Mouse (Mus musculus): ENCODE data around the gene Aif1. TPM values are rescaled to one million over a fixed set of nuclear protein-coding genes. Genes with fewer than 3 reads are reported as not detected.

Gene Aif1
- polyA plus RNA-seq, 1 experiment, result 2.1 TPM

GRCm38 (mm10) chr17:35166352-35167035, 9.4 kb downstream of the Aif1 start:
- H3K27me3 ChIP-seq (ENCODE audit: control insufficient read depth, insufficient read depth, low read length, poor library complexity, severe bottlenecking), result no peaks in the 10 kb centered on the region
- H3K36me3 ChIP-seq (ENCODE audit: control insufficient read depth, insufficient read depth, low read length, poor library complexity, severe bottlenecking), result peaks cover 12% of the 10 kb centered on the region
- H3K4me1 ChIP-seq (ENCODE audit: control insufficient read depth, insufficient read depth, low read length), result no peaks in the 10 kb centered on the region
- H3K9me3 ChIP-seq (replicated peaks; ENCODE audit: control insufficient read depth, insufficient read depth, low read length, poor library complexity, severe bottlenecking), result no peaks in the 10 kb centered on the region
- H3K4me3 ChIP-seq (ENCODE audit: low read depth, low read length), result no peak overlapping the region
- H3K9ac ChIP-seq (ENCODE audit: low read depth, poor library complexity, severe bottlenecking), result no peak overlapping the region
- H3K27ac ChIP-seq (ENCODE audit: insufficient read depth, low read length), result no peak overlapping the region
- peak; percentile 43 for TF ChIP-seq CTCF (IDR thresholded peaks at IDR 0.05; ENCODE audit: low read depth, low read length)
- no peak for TF ChIP-seq EP300 (IDR thresholded peaks at IDR 0.05; ENCODE audit: insufficient read depth, low read depth, low read length)

DNA sequence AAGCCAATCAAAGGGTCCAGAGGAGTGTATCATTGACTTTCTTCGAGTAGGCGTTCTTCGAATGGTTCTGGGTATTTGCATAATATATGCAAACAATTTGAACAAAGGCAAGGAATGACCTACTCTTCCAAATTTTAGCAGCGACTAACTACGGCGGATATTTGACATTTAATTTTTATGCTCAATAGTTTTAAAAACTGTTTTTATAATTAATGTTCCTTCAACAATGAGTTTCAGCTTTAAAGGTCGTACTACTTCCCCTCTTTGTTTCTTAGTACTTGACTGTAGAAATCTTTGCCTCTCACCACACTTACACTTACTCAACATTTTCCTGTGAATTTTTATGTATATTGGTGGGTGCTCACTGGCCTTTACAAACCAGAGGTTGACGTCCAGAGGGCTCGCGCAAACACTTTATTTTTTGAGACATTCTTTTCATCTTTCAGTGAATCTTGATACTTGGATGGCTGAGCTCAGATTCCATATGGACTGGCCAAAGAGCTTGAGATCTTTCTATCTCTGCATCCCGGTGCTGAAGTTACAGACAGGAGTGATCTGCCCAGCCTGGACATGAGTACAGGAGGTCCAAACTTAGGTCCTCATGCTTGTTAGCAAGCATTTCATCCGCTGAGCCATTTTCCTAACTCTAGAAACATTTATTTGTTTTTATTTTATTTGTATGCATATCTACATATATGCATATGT, 10.3 kb downstream of the Aif1 start:
- peak overlapping the region; percentile 60 for H3K9ac ChIP-seq (ENCODE audit: low read depth, poor library complexity, severe bottlenecking)
- H3K27me3 ChIP-seq (ENCODE audit: control insufficient read depth, insufficient read depth, low read length, poor library complexity, severe bottlenecking), result no peaks in the 10 kb centered on the region
- TF ChIP-seq CTCF (IDR thresholded peaks at IDR 0.05; ENCODE audit: low read depth, low read length), result no peak
- no peak for TF ChIP-seq POLR2A (IDR thresholded peaks at IDR 0.05; ENCODE audit: insufficient read depth, low read length)
- no peak for TF ChIP-seq EP300 (IDR thresholded peaks at IDR 0.05; ENCODE audit: insufficient read depth, low read depth, low read length)

DNA sequence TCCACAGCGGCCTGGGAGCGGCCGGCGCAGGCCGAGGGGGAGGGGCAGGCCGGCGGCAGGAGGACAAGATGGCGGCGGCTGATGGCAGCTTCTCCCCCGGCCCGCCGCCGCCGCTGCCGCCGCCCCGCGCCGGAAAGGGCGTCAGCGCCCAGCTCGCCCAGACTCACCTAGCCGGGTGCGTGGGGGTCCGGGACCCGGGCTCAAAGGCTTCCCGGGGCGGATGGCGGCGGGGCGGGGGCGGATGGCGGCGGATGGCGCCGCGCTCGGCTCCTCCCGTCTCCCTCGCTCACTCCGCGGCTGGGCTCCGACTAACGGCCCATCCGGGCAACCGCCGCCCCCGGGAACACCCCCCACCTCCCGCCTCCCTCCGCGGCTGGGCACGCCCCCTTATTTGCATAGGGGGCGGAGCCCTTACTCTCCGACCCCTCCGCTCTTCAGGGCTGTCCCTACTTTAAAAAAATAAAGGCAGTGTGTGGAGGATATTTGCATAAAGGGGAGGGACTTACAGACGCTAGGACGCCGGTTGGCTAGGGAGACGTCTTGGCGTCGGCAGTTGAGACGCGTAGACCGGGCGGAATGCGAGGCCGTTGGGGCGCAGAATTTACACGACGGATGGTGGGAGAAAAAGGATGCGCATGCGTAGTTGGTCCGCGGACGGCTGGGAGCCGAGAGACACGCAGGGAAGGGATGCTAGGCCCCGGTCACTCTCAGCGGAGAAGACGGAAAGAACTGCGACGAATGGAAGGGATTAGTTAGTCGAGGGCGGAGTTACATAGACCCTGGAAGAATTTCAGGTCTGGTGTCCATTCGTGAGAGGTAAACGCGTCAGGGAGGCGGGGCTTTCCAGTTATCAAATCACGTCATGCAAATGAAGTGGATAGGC, 11.1 kb downstream of the Aif1 start, which contains the start of gene Prrc2a:
Gene Prrc2a (minus strand): TSS at position 330 of the 883 bp plus-strand sequence.
- H3K36me3 ChIP-seq (ENCODE audit: control insufficient read depth, insufficient read depth, low read length, poor library complexity, severe bottlenecking), result peaks cover 29% of the 10 kb centered on the region
- H3K27ac ChIP-seq (ENCODE audit: insufficient read depth, low read length), result peak within 1 kb of the TSS; percentile 94
- H3K9ac ChIP-seq (ENCODE audit: low read depth, poor library complexity, severe bottlenecking), result peak within 1 kb of the TSS; percentile 98
- TF ChIP-seq POLR2A (IDR thresholded peaks at IDR 0.05; ENCODE audit: insufficient read depth, low read length) (peak; percentile 79), CTCF (IDR thresholded peaks at IDR 0.05; ENCODE audit: low read depth, low read length) (no peak), EP300 (IDR thresholded peaks at IDR 0.05; ENCODE audit: insufficient read depth, low read depth, low read length) (0 out of 2 replicates have a peak, but pooled peaks have one; percentile 62)
- H3K27me3 ChIP-seq (ENCODE audit: control insufficient read depth, insufficient read depth, low read length, poor library complexity, severe bottlenecking), result no peaks in the 10 kb centered on the region
- no peaks in the 10 kb centered on the region for H3K4me1 ChIP-seq (ENCODE audit: control insufficient read depth, insufficient read depth, low read length)
- H3K9me3 ChIP-seq (replicated peaks; ENCODE audit: control insufficient read depth, insufficient read depth, low read length, poor library complexity, severe bottlenecking), result no peaks in the 10 kb centered on the region
- peak within 1 kb of the TSS; percentile 100 for H3K4me3 ChIP-seq (ENCODE audit: low read depth, low read length)

More for the DNA sequence above, 10.3 kb downstream of the Aif1 start:
- peaks cover 21% of the 10 kb centered on the region for H3K36me3 ChIP-seq (ENCODE audit: control insufficient read depth, insufficient read depth, low read length, poor library complexity, severe bottlenecking)
- peak overlapping the region; percentile 85 for H3K4me3 ChIP-seq (ENCODE audit: low read depth, low read length)
- no peaks in the 10 kb centered on the region for H3K4me1 ChIP-seq (ENCODE audit: control insufficient read depth, insufficient read depth, low read length)
- no peaks in the 10 kb centered on the region for H3K9me3 ChIP-seq (replicated peaks; ENCODE audit: control insufficient read depth, insufficient read depth, low read length, poor library complexity, severe bottlenecking)
- peak overlapping the region; percentile 94 for H3K27ac ChIP-seq (ENCODE audit: insufficient read depth, low read length)

GRCm38 (mm10) chr17:35164218-35164567, 11.7 kb downstream of the Aif1 start:
- peaks cover 35% of the 10 kb centered on the region for H3K36me3 ChIP-seq (ENCODE audit: control insufficient read depth, insufficient read depth, low read length, poor library complexity, severe bottlenecking)
- no peaks in the 10 kb centered on the region for H3K9me3 ChIP-seq (replicated peaks; ENCODE audit: control insufficient read depth, insufficient read depth, low read length, poor library complexity, severe bottlenecking)
- peak overlapping the region; percentile 24 for H3K27ac ChIP-seq (ENCODE audit: insufficient read depth, low read length)
- no peaks in the 10 kb centered on the region for H3K4me1 ChIP-seq (ENCODE audit: control insufficient read depth, insufficient read depth, low read length)
- peak overlapping the region; percentile 98 for H3K9ac ChIP-seq (ENCODE audit: low read depth, poor library complexity, severe bottlenecking)
- TF ChIP-seq CTCF (IDR thresholded peaks at IDR 0.05; ENCODE audit: low read depth, low read length) (no peak), EP300 (IDR thresholded peaks at IDR 0.05; ENCODE audit: insufficient read depth, low read depth, low read length) (no peak), POLR2A (IDR thresholded peaks at IDR 0.05; ENCODE audit: insufficient read depth, low read length) (no peak)
- no peaks in the 10 kb centered on the region for H3K27me3 ChIP-seq (ENCODE audit: control insufficient read depth, insufficient read depth, low read length, poor library complexity, severe bottlenecking)
- H3K4me3 ChIP-seq (ENCODE audit: low read depth, low read length), result peak overlapping the region; percentile 100

- Histone ChIP-seq H3K36me3 (ENCODE audit: control insufficient read depth, insufficient read depth, low read length, poor library complexity, severe bottlenecking) (peaks cover 42% of the 10 kb centered on the region), H3K9me3 (replicated peaks; ENCODE audit: control insufficient read depth, insufficient read depth, low read length, poor library complexity, severe bottlenecking) (no peaks in the 10 kb centered on the region), H3K4me1 (ENCODE audit: control insufficient read depth, insufficient read depth, low read length) (no peaks in the 10 kb centered on the region), H3K27ac (ENCODE audit: insufficient read depth, low read length) (peak overlapping the region; percentile 24), H3K9ac (ENCODE audit: low read depth, poor library complexity, severe bottlenecking) (peak overlapping the region; percentile 98), H3K27me3 (ENCODE audit: control insufficient read depth, insufficient read depth, low read length, poor library complexity, severe bottlenecking) (no peaks in the 10 kb centered on the region), H3K4me3 (ENCODE audit: low read depth, low read length) (peak overlapping the region; percentile 100)
- TF ChIP-seq POLR2A (IDR thresholded peaks at IDR 0.05; ENCODE audit: insufficient read depth, low read length), result no peak
- TF ChIP-seq CTCF (IDR thresholded peaks at IDR 0.05; ENCODE audit: low read depth, low read length), result no peak
- TF ChIP-seq EP300 (IDR thresholded peaks at IDR 0.05; ENCODE audit: insufficient read depth, low read depth, low read length), result no peak
Measured at GRCm38 (mm10) chr17:35163326-35164081, 12.4 kb downstream of the Aif1 start.
